Mouse (Mus musculus) thymus, postnatal 4 days (tissue): ENCODE data around the gene Prr7.
A peak's percentile ranks its signal among the peaks of the same experiment; 100 is the strongest.
"Not testable (repeated sequence)": the region's sequence is repeated elsewhere in the genome, so short reads cannot be mapped to it uniquely, and the experiment has no call there.

Source experiments
- DNase-seq: peaks from one replicate; pipeline ENCODE4 v3.0.0; 2021

The Prr7 gene

GRCm38 (mm10) chr13:55464027-55464884 is at the start of gene Prr7:
TSS of gene Prr7 (plus strand) at chr13:55464267.
- peak; percentile 82 for DNase-seq

- no peak for DNase-seq
Observed at GRCm38 (mm10) chr13:55414743-55415380, 49.2 kb upstream of the Prr7 start, which contains the start of gene Pfn3. TSS of gene Pfn3 (minus strand) at chr13:55415232.

- peak; percentile 97 for DNase-seq
Observed at GRCm38 (mm10) chr13:55418004-55418403, 46.1 kb upstream of the Prr7 start.

GRCm38 (mm10) chr13:55419142-55419541 is 44.9 kb upstream of the Prr7 start:
- no peak for DNase-seq

GRCm38 (mm10) chr13:55420018-55420932 is 43.8 kb upstream of the Prr7 start:
- peak; percentile 58 for DNase-seq

- peak; percentile 89 for DNase-seq
Observed at GRCm38 (mm10) chr13:55420933-55421800, 42.9 kb upstream of the Prr7 start.

- DNase-seq, result no peak
Observed at GRCm38 (mm10) chr13:55426613-55427012, 37.5 kb upstream of the Prr7 start, which contains the start of gene F12. TSS of gene F12 (minus strand) at chr13:55426793.

GRCm38 (mm10) chr13:55429226-55429888 is 34.7 kb upstream of the Prr7 start:
- DNase-seq, result no peak

- no peak for DNase-seq
Observed at GRCm38 (mm10) chr13:55430566-55430965, 33.5 kb upstream of the Prr7 start.

GRCm38 (mm10) chr13:55431889-55432685 is 32.0 kb upstream of the Prr7 start:
- DNase-seq, result peak; percentile 52

GRCm38 (mm10) chr13:55437111-55437629 is 26.9 kb upstream of the Prr7 start:
- DNase-seq, result not testable (repeated sequence)

- DNase-seq, result peak; percentile 30
Observed at GRCm38 (mm10) chr13:55443799-55444285, 20.2 kb upstream of the Prr7 start.

- peak; percentile 89 for DNase-seq
Observed at GRCm38 (mm10) chr13:55444286-55444936, 19.7 kb upstream of the Prr7 start.

- peak; percentile 99 for DNase-seq
Observed at GRCm38 (mm10) chr13:55444937-55445315, 19.1 kb upstream of the Prr7 start, which contains the start of gene Grk6. TSS of gene Grk6 (plus strand) at chr13:55445072.

GRCm38 (mm10) chr13:55445361-55446091 is 18.5 kb upstream of the Prr7 start:
- DNase-seq, result peak; percentile 70

GRCm38 (mm10) chr13:55446483-55447105 is 17.5 kb upstream of the Prr7 start:
- peak; percentile 36 for DNase-seq

GRCm38 (mm10) chr13:55447543-55447943 is 16.5 kb upstream of the Prr7 start:
- DNase-seq, result peak; percentile 73

- no peak for DNase-seq
Observed at GRCm38 (mm10) chr13:55448131-55448530, 15.9 kb upstream of the Prr7 start.
